ENCODE assay signal across 11 mouse cellular contexts in the genomic region with DNA sequence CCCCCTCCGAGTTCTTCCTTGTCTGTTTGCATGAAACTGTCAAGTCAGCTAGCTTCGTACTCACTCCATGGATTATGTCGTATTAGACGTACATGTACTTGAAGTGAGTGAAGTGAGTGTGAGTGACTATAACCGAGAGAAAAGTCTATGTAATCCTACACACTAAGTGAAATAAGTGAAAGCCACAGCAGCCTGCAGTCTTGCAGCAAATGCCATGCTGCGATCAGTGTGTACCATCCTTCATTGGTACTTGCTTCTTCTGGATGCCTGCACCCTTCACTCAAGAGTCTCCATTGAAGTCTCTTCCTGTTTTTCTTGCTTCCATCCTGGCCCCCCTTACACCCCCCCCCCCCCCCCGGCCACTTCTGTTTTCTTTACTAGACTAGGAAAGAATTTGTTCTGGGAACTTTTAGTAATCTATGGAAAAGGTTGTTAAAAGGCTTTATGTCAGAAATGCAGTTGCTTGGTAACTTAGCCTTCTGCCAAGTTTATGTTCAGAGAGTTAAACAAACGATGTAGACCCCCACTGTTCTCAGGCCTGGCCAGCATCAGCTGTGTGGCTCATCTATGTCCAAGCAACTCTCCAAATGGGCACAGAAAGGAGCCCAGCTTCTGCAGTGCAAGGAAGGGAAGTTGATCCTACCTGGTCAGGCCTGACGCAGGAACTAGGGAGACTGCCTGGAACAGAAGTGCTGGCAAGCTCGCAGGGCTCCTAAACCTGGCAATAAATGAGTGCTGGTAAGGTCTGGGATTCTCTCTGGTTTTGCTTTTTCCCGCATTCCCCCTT.
DNase-seq lines count a peak whose midpoint lies in the region; ATAC-seq and TF ChIP-seq lines count a peak whose summit lies in the region.
"Had no signal": no experiment of that assay in that cellular context is flagged by ENCODE, and none has a peak within 500 bp of the region (broad histone marks: within the 10 kb centered on the region; RNA-seq: fewer than 3 reads in every experiment).

No protein-coding gene starts in this region.

- WGBS in hindbrain, embryonic 16.5 days, result 28% methylated on average over 10 of the region's 11 CpGs
- WGBS in neural tube, embryonic 14.5 days, result 33% methylated on average over 10 of the region's 11 CpGs

- no peak for DNase-seq in cerebellum, adult 8-10 months
- no peak for DNase-seq in left cerebral cortex, adult 2 months (ENCODE audit: extremely low spot score in 1 of 2, low spot score in 2 of 2)
- no peak for DNase-seq in left cerebral cortex, adult 8-10 months (ENCODE audit: low spot score in 2 of 2)
- DNase-seq in thymus, adult 18-20 months, result no peak
- DNase-seq in testis, postnatal 14 days (ENCODE audit: low spot score), result no peak
- DNase-seq: adrenal gland, postnatal 14 days; liver had no signal

- H3K4me2 ChIP-seq in hindbrain, embryonic 16.5 days (ENCODE audit: low read length), result peak overlapping the region; percentile 25
- H3K4me2 ChIP-seq in neural tube, embryonic 14.5 days (ENCODE audit: low read depth, low read length), result peak overlapping the region; percentile 23

- no peaks in the 10 kb centered on the region for H3K9me3 ChIP-seq in hindbrain, embryonic 16.5 days (ENCODE audit: control insufficient read depth, low read length)
- no peaks in the 10 kb centered on the region for H3K9me3 ChIP-seq in neural tube, embryonic 14.5 days (ENCODE audit: control insufficient read depth, low read length)

- H3K27ac ChIP-seq in left cerebral cortex, adult 2 months, result peak overlapping the region; percentile 78
- H3K27ac ChIP-seq in hindbrain, embryonic 16.5 days (ENCODE audit: low read depth, low read length), result peak overlapping the region; percentile 65
- H3K27ac ChIP-seq in neural tube, embryonic 14.5 days (ENCODE audit: low read depth, low read length), result peak overlapping the region; percentile 69
- H3K27ac ChIP-seq: kidney, postnatal 0 days had no signal

- no peak for TF ChIP-seq CTCF in left cerebral cortex, adult 2 months (IDR thresholded peaks at IDR 0.05)

- H3K4me1 ChIP-seq in hindbrain, embryonic 16.5 days (ENCODE audit: control insufficient read depth, insufficient read depth, low read depth, low read length), result peaks cover 24% of the 10 kb centered on the region
- H3K4me1 ChIP-seq in neural tube, embryonic 14.5 days (ENCODE audit: control insufficient read depth, insufficient read depth, low read length), result peaks cover 45% of the 10 kb centered on the region

- peak overlapping the region; percentile 7 for H3K9ac ChIP-seq in hindbrain, embryonic 16.5 days (ENCODE audit: low read depth, low read length)
- H3K9ac ChIP-seq in neural tube, embryonic 14.5 days (replicated peaks; ENCODE audit: low read depth, low read length), result no peak overlapping the region

- intact Hi-C loops in left cerebral cortex, adult 2 months (cut with DNase I), result loop anchor here (2.0 kb wide), 1 partner anchor 22 kb away; no protein-coding TSS in a partner anchor

- H3K27me3 ChIP-seq in hindbrain, embryonic 16.5 days (replicated peaks; ENCODE audit: control insufficient read depth, insufficient read depth, low read length), result no peaks in the 10 kb centered on the region
- H3K27me3 ChIP-seq in neural tube, embryonic 14.5 days (ENCODE audit: control insufficient read depth, insufficient read depth, low read length), result no peaks in the 10 kb centered on the region

- ATAC-seq in cerebellum, adult (ENCODE audit: insufficient number of reproducible peaks, low FRiP score, low TSS enrichment), result peak; percentile 67
- peak; percentile 68 for ATAC-seq in hindbrain, embryonic 16.5 days
- ATAC-seq in neural tube, embryonic 14.5 days (ENCODE audit: low read depth), result peak; percentile 42; the same call in 1 of the 2 replicates

- H3K4me3 ChIP-seq in left cerebral cortex, adult 2 months, result no peak overlapping the region
- H3K4me3 ChIP-seq in hindbrain, embryonic 16.5 days (ENCODE audit: low read length), result peak overlapping the region; percentile 14; the same call in 1 of the 2 replicates
- no peak overlapping the region for H3K4me3 ChIP-seq in neural tube, embryonic 14.5 days (ENCODE audit: low read depth, low read length)

- H3K36me3 ChIP-seq in hindbrain, embryonic 16.5 days (ENCODE audit: control insufficient read depth, insufficient read depth, low read length), result no peaks in the 10 kb centered on the region
- H3K36me3 ChIP-seq in neural tube, embryonic 14.5 days (ENCODE audit: control insufficient read depth, insufficient read depth, low read length), result no peaks in the 10 kb centered on the region
